Mouse (Mus musculus) thymus, postnatal 10 days (tissue): Measurements from ENCODE around the gene Fam228b.
A peak's percentile ranks its signal among the peaks of the same experiment; 100 is the strongest.
"Not testable (repeated sequence)": the region's sequence is repeated elsewhere in the genome, so short reads cannot be mapped to it uniquely, and the experiment has no call there.

ENCODE experiments used
- DNase-seq, 2 experiments: peaks; one replicate each; pipeline ENCODE4 v3.0.0; 2021; ENCODE audit warnings: low spot score in 2 of 2

The Fam228b gene

DNA sequence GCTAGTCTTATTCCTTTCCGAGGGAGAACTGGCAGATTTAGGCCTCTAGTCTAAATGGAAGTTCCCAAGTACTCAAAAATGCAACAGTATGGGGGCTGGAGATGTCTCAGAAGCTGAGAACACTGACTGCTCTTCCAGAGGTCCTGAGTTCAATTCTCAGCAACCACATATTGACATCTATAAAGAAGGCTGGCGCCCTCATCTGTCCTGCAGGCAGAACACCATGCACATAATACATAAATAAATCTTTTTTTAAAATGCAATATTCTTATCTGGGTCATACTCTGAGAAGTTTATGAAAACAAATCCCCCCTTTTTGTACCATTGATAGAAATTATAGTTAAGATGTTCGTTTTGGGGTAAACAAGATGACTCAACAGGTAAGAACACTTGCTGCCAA lies 26.9 kb downstream of the Fam228b start:
- DNase-seq = no peak

DNA sequence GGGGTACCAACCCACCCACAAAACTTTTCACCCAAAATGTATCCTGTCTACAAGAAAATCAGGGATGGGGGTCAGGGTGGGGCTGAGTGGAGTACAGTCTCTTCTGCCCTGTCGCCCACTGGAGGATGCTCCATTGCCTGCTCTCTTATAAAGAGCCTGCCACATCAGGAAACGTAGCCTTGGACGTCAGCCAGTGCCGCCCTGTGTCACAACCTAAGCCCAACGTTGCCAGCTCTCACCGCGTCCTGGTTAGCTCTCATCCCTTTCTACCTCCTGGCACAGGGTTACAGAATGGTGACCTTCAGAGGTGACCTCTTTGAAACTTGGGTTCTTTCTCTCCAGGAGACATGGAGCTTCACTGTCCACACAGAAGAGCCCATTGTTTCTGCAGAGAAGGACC lies 28.2 kb downstream of the Fam228b start:
- DNase-seq = no peak

DNA sequence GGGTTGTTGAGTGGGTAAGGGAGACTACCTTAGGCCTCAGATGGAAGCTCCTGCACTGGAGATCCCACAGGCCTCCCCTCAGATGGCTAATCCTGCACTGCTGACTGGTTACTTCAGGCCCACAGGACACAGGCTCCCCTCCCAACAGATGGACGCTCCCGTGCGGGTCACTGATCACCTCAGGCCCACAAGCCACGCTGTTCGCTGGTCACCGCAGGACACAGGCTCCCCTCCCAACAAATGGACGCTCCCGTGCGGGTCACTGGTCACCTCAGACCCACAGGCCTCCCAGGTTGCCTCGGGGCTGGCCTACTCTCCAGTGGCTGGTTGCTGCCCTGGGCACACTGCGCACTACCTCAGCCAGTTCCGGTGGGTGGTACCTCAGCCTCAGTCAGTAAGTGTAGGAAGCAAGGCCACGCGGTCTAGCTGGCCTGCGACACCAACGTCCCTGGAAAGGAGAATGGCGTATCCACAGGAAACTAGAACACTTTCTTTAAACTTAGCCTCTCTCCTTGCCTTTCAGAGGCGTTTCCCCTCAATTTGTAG lies 31.0 kb downstream of the Fam228b start, which contains the start of gene Fam228a:
Gene Fam228a, minus strand, starts transcription at position 400 of the 546 bp plus-strand sequence.
- DNase-seq = no peak

DNA sequence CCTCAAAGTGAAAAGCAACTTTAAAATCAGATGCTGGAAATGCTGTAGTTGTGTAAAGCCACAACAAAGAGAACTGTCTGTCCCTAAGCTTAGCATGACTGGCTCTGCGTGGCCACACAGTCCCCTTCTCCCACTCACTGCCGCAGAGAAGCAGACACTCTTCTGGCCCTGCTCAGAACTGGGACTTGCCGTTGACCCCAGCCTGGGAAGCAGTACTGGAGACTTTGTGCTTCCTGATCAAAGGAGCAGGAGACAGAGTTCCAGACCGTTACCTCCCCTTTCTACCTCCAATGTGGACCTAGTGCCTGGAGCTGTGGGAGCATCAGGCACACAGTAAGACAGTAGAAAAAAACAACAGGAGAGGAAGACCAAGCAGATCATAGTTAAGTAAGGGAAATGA lies 36.7 kb downstream of the Fam228b start:
- DNase-seq = no peak

DNA sequence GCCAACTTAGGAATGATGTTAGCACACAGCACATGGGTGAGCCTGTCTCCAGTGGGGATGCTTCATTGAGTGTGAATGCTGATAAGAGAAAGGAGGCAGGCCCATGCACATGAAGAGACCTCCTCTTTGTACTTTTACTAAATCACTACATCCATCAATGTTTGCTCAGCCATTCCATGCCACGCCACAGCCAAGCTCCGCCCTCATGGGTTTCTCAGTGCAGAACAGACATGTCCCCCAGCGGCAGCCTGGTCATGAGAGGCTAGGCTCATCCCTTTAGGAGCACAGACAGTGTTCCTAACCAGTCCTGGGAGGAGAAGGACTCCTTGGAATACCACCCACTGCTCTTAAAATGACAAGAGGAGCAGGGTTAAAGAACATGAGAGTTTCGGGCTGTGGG lies 37.4 kb downstream of the Fam228b start:
- DNase-seq = no peak

DNA sequence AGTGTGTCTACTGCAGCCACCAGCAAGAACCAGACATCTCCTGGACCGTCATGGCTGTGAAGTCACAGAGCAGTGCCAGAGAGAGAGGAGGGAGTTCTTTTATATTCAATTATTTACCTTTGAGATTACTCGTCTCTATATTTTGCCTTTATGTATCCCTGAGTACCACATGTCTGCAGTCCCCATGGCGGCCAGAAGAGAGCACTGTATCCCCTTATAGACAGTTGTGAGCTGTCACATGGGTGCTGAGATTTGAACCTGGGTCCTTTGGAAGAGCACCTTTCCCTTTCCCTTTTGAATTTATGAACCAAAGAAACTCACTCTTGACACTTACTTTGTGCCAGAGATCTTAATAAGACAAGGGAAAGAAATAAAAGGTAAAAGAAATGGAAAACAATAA lies 39.9 kb downstream of the Fam228b start:
- no peak for DNase-seq

DNA sequence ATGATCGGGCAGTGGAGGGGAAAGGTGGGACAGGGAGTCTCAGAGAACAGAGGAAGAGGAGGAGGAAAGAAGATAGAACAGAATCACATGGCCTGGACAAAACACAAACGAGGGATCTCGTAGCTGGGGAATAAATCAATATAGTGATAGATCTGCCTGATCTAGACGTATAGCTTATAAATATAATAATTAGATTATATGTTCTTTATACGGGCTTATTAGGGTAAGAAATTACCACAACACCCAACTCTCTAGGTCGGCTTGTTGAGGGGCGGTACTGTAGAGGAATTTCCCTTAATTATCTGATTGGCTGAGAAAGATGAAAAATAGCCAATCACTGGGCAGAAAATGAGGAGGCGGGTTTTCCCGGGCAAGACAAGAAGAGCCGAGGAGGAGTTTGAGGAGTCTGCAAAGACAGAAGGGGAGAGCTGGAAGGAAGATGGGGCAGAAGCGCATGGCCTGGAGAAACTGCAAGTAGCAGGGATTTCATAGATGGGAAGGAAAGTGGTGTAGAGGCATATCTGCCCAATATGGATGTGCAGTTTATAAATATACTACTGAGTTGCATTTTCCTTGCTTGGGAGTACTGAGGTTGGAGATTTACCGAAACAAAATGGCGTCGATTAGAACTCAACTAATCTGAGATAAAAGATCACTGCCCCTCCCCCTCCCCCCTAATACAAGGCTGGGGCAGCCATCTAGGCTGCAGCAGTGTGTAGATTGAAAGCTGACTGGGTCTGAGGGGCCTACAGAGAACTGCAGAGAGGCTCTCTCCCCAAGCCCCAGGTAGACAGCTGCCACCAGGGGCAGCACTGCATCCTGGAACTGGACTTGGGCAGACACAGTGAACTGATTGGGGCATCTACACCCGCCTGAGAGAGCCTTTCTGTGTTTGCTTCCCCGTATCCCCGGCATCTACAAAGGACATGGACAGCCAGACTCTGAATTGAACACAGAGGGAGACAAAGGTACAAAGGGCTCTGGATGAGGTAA lies 49.0 kb downstream of the Fam228b start:
- no peak for DNase-seq

DNA sequence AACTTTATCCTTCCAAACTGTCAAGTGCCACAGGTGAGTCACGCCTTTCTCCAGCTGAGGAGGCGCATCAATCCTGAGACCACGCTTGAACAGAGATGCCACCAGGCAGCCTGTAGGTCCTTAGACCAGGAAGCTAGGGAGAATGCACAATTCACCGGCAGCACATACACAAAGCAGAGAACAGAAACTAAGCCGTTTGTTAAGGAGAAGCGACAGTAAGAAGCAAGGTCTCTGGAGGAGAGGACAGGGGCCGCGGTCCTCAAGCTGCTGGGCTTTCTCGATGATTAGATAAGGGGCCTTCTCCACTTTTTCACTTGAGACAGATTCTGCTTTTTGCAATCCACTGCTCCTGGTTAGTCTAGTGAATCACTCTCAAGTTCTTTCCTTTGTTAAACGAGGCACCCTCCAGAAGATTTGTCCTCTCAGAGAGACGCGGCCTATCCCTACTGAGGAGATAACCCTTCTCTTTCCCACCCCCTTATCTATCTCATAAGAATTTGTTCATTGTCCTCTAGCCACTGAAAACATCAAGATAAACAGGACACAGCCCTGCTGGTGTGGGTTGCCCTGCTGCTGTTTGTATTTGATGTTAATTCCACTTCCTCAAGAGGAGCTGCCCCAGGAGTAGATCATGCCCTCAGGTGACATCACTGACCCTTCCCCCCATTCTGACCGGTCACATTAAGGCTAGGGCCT lies 49.9 kb downstream of the Fam228b start:
- no peak for DNase-seq

DNA sequence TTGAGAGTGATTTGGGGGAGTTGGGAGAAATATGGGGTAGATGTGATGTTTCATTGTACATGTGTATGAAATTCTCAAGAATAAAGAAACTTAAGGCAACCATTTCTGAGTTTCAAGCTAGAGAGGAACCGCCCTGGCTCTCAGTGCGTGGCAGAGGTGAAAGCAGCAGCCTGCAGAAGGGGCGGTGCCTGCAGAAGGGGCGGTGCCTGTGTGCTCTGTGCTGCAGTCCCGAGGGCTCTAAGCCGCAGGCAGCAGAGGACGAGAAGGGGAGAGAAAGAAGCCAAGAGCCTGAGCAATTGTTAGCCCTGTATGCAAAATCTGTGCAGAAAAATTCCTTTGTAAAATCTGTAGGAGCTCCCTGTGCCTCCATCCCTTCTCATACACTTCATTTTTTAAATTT lies 51.6 kb downstream of the Fam228b start:
- DNase-seq = no peak

DNA sequence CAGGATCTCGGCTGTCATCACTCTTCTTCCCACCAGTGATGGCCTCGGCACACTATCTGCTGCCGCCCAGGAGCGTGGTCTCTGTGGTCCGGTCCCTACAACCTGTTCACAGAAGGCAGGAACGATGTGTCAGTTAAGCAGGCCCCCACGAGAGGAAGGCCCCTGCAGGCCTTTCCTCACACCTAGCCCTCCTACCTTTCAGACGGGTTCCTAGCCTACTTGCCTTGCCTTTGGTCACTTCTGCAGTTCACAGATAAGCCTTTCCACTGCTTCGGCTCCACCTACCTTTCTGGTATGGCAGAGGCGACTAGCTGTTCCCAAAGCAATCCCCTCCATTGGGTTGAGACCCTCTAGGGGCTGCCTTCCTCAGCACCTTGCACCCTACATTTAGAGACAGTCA lies 53.5 kb downstream of the Fam228b start:
- no peak for DNase-seq

DNA sequence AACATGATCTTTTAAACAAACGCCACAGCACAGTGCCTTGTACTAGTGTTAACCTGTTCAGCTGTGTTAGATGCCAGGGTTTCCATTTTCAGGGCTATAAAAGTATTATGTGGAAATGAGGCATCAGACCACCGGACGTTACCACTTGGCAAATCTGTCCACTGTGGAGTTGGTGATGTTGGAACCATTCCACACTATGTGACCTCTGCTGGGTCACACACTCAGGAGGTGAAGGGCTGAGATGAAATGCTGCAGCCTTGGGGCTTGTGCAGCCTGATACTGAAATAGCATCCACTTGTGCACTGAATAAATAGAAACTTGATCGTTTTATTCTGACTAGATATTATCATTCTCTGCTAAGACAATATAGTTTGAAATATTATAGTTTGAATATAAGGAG lies 55.7 kb downstream of the Fam228b start:
- no peak for DNase-seq

DNA sequence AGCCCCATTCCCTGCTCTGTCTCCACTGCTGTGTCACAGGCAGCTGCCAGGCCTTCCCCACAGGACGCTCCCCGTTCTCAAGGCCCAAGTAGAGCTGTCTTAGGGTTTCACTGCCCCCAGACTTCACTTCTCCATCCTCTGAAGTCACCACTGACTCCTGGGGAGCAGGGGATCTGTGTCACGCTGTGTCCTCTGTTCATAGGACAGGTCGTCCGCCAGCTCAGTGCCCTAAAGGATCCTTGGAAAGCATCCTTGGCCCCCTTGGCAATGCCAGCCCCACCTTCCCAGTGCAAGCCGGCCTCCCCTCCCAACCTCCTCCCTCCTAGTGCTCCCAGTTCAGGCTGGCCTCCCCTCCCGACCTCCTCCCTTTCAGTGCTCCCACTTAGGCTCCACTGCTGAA lies 59.1 kb downstream of the Fam228b start:
- no peak for DNase-seq

DNA sequence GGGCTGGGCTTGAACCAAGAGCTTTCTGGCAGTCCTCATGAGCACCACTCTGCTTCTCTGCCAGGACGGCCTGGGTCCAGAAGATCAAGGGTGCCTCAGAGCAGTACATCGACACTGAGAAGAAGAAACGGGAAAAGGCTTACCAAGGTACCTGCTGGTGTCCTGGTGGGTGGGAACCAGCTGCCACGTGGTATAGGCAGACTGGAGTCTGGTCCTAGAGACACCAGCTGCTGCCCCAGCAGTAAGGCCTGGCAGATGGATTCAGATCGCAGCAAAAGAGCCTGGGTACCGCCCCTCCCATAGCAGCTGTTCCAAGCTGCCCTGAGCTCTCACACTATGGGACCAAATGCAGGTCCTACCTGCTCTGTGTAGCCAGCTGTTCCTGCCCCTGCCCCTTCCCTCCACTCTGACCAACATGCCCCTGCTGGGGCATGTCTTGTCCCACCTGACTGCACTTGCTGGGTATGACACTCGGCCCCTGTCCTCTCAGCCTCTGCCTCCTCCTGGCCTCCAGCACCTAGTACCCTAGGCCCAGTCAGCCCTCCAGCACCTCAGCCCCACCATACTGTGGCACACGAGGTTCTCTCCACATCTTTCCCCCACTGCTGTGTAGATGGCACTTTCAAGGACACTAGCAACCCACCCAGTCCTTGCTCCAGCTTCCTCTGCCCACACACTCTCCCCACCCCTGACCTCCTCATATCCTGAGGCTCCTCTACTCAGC lies 60.0 kb downstream of the Fam228b start:
- DNase-seq = no peak

DNA sequence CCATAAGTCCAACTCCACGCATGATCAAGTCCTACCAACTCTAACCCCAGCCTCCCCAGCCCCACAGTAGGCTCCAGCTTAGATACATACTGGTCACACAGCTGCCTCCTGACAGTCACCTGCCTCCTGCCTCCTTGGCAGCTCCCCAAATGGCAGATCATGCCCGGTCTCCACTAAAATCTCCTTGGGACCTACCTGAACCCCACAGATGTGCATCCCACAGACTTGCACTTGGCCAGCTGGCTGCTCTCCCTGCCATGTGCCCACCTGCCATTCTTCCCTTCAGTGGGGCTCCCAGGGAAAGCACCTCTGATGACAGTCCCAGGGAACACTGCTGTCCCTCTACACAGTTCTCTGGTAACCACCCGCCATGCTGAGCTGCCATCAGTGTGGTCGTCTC lies 60.8 kb downstream of the Fam228b start:
- DNase-seq = no peak

DNA sequence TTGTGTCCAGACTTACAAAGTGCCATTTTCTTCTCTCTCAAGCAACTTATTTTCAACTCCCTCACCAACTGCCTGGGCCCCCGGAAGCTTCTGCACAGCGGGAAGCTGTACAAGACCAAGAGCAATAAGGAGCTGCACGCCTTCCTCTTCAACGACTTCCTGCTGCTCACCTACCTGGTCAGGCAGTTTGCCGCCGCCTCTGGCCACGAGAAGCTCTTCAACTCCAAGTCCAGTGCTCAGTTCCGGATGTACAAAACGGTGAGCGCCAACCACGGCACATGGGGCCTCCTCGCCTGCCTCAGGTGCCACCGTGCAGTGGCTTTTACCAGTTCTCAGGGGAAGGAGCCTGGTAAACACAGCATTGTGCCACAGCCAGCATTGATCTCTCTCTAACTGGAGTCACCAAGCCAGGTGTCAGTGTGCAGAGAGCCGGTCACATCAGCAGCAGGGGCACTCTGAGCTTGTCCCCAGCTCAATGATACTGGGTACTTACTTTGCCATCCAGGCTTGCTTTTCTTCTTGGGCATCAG lies 61.5 kb downstream of the Fam228b start:
- DNase-seq = peak in 1 of 2 experiments; percentile 26

DNA sequence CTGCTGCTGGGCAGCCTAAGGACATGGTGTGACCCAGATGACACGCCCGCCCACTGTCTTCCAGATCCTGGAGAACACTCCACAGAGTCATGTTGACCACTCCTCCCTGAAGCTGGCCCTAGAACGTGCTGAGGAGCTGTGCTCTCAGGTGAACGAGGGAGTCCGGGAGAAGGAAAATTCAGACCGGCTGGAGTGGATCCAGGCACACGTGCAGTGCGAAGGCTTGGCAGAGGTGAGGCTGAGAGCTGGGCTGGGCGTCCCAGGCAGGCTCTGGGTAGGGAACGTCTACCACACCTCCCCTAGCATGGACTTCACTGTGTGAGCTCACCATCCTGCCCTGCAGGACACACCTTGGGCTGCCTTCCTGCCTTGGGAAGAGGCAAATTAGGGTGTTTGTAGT lies 62.2 kb downstream of the Fam228b start:
- DNase-seq = no peak

DNA sequence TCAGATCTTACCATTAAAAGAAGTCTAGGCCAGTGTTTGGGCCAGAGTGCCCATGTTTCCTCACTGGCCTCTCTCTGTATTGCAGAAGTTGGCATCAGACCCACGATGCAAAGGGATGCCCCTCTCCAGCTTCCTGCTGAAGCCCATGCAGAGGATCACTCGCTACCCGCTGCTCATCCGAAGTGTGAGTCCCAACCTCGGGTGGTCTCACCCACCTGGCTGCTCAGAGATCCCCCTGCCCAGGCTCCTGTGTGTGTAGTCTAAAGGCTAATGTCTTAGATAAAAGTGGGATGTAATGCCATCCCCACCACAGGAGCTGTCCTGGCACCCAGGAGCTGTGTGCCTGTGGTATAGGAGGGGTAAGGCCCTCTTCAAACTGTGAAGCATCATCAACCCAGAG lies 62.9 kb downstream of the Fam228b start:
- no peak for DNase-seq

DNA sequence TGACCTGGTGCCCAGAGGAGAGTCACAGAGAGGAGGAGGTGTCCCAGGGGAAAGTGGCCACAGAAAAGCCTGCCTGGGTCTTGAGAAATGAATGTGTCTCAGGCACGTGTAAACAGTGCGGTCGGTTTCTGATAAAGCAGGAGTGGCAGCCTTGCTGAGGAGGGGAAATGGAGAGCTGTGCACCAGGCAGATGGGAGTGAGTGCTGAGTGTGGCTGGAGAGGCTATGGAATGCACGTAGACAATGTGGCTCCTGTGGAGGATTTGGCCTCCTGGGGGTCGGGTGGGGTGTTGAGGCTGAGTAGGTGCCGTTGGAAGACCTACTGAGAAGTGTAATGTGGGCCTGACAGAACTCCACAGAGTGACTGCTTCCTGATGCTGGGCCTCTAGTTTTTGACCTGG lies 63.4 kb downstream of the Fam228b start:
- not testable (repeated sequence) for DNase-seq

DNA sequence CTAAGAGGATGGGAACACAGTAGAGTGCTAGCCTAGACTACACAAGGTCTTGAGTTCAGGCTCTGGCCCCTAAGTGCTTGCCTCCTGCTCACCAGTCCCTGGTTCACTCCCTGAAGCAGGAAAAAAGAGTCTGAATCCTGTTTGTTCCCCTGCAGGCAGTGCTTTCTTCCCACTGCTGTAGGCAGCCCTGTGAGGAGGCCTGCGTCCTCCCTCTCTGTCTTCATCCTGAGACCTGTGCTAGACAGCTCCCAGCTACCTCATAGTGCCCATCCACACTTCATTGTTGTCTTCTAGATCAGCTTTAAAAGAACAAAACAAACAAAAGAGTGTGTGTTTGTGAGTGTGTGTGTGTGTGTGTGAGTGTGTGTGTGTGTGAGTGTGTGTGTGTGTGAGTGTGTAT lies 74.5 kb downstream of the Fam228b start:
- DNase-seq = no peak

DNA sequence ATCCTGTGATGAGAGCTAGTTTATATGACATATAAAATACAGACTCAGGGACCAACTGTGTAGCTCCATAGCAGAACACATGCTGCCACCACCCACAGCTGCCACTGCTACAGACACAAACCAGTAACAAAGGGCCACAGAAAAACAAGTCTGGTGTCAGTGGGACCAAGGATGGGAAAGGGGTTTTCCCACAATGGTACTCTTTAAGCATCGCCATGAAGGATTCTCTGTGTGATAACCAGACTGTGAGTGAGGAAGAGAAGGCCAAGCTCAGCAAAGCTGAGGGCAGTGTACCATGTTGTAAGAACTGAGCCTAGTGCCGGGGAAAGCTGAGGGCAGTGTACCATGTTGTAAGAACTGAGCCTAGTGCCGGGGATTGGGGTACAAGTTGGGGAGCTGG lies 77.9 kb downstream of the Fam228b start:
- DNase-seq = no peak
